Mouse (Mus musculus): ENCODE data around the gene Exosc6. TPM values are rescaled to one million over a fixed set of nuclear protein-coding genes. Genes with fewer than 3 reads are reported as not detected.

The Exosc6 gene
- polyA plus RNA-seq (2012; rRNA removed): 1.9 and 2.4 TPM in 2 replicates

GRCm38 (mm10) chr8:111056158-111056663, at the start of gene Exosc6:
Gene Exosc6 (plus strand): TSS chr8:111056339.

GRCm38 (mm10) chr8:111031572-111031971, 24.6 kb upstream of the Exosc6 start, which contains the start of gene Ddx19b:
Gene Ddx19b (minus strand): TSS chr8:111031751.

GRCm38 (mm10) chr8:111032916-111033315, 23.2 kb upstream of the Exosc6 start, which contains the start of gene Aars:
Gene Aars (plus strand): TSS chr8:111033144.

GRCm38 (mm10) chr8:111092326-111092725, 36.2 kb downstream of the Exosc6 start, which contains the start of gene Clec18a:
Gene Clec18a (minus strand): TSS chr8:111092426.

GRCm38 (mm10) chr8:111093865-111094718, 38.0 kb downstream of the Exosc6 start, which contains the start of gene Pdpr:
Gene Pdpr (plus strand): TSS chr8:111094630.

Other genes with a start within 250 kb of the Exosc6 start
- gene Cog4, start 209.7 kb upstream of the Exosc6 start, polyA plus RNA-seq (2012; rRNA removed): 16.6 and 17.2 TPM in 2 replicates
- 24.7 and 26.9 TPM in 2 replicates for gene Sf3b3, start 209.6 kb upstream of the Exosc6 start, polyA plus RNA-seq (2012; rRNA removed)
- gene Fuk, start 153.9 kb upstream of the Exosc6 start, polyA plus RNA-seq (2012; rRNA removed): 2.8 and 3.2 TPM in 2 replicates
- gene St3gal2, start 136.4 kb upstream of the Exosc6 start, polyA plus RNA-seq (2012; rRNA removed): 7.1 and 7.9 TPM in 2 replicates
- 20.3 and 21.2 TPM in 2 replicates for gene Ddx19a, start 58.5 kb upstream of the Exosc6 start, polyA plus RNA-seq (2012; rRNA removed)
- 3.6 and 4.3 TPM in 2 replicates for gene Ddx19b, start 24.6 kb upstream of the Exosc6 start, polyA plus RNA-seq (2012; rRNA removed)
- 23.9 and 25.1 TPM in 2 replicates for gene Aars, start 23.2 kb upstream of the Exosc6 start, polyA plus RNA-seq (2012; rRNA removed)
- not detected in 2 replicates for gene Clec18a, start 36.1 kb downstream of the Exosc6 start, polyA plus RNA-seq (2012; rRNA removed)
- gene Pdpr, start 38.3 kb downstream of the Exosc6 start, polyA plus RNA-seq (2012; rRNA removed): 2.0 and 2.2 TPM in 2 replicates
- 7.9 and 9.4 TPM in 2 replicates for gene Glg1, start 202.9 kb downstream of the Exosc6 start, polyA plus RNA-seq (2012; rRNA removed)
- 14.1 and 14.8 TPM in 2 replicates for gene Rfwd3, start 243.9 kb downstream of the Exosc6 start, polyA plus RNA-seq (2012; rRNA removed)